Mouse (Mus musculus) adrenal gland, postnatal 25 days (tissue): ENCODE results near the gene Cpb1. TPM values are rescaled to one million over a fixed set of nuclear protein-coding genes. Genes with fewer than 3 reads are reported as not detected.

Experiments
- microRNA-seq, 2 experiments: library from miRNA; unstranded; fragments of <30 nt; microRNA quantifications; one replicate each; pipeline ENCODE4 v1.2.0; 2021
- total RNA-seq: library from RNA; stranded (reverse); gene quantifications from 2 replicates; pipeline ENCODE4 v1.2.3, GENCODE M21; 2021

Gene Cpb1
- total RNA-seq, 1 experiment from 2014 or later, result 5.1 TPM

Small RNA genes within 50 kb of the gene (microRNA-seq; reads per million reads assigned to microRNA genes)
- 0.34 to 1.8 reads per million in 2 experiments for gene Mir7007

Other genes with a start within 250 kb of the Cpb1 start
- gene Hps3, start 240.4 kb downstream of the Cpb1 start, total RNA-seq, result 16.1 and 18.1 TPM in 2 replicates
- 19.4 and 33.5 TPM in 2 replicates for gene Hltf, start 217.9 kb downstream of the Cpb1 start, total RNA-seq
- 119 and 129 TPM in 2 replicates for gene Gyg, start 120.4 kb downstream of the Cpb1 start, total RNA-seq
- gene Cpa3, start 33.6 kb downstream of the Cpb1 start, total RNA-seq, result 1.3 and 2.6 TPM in 2 replicates
- gene Agtr1b, start 91.4 kb upstream of the Cpb1 start, total RNA-seq, result 7.9 and 8.4 TPM in 2 replicates